Mouse (Mus musculus): ENCODE data around the gene Cadps. TPM values are rescaled to one million over a fixed set of nuclear protein-coding genes. Genes with fewer than 3 reads are reported as not detected.

The Cadps gene
- polyA plus RNA-seq, 1 experiment from 2014 or later = 2.3 TPM

DNA sequence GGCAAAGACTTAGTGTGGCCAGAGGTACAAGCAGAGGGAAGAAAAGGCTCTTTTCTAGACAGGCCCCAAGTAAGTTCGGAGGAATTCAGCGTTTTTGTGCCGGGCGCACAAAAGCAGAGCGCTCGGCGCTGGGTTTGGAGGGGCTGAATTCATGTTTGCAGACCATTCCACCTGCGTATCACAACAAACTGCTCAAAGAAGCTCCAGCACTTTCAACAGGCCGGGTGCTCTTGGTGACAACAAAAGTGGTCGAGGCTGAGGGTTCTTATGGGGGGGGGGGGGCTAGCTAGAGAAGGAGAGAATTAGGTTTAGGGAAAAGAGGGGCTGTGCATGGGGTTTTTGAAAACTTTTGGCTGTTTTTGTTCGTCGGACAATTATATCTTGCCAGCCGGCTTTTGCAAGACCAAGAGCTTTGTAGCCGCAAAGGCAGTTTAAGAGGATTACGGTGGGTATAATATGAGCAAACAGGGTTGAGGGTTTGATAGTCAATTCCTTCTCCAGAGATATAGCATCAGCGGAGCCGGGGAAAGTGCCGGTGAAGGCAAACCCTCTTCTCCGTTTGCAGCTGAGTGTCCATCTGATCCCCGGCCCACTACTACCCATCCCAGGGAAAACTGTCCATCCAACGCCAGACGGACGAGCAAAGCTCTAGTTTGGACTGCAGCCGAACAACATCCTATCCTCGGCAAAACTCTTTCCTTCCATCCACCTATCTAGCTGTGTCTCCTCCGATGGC, 475.8 kb downstream of the Cadps start:
- no peak for ATAC-seq (ENCODE audit: insufficient read depth, low FRiP score)
- peaks cover 94% of the 10 kb centered on the region for H3K27me3 ChIP-seq (ENCODE audit: control insufficient read depth, insufficient read depth, low read length)

DNA sequence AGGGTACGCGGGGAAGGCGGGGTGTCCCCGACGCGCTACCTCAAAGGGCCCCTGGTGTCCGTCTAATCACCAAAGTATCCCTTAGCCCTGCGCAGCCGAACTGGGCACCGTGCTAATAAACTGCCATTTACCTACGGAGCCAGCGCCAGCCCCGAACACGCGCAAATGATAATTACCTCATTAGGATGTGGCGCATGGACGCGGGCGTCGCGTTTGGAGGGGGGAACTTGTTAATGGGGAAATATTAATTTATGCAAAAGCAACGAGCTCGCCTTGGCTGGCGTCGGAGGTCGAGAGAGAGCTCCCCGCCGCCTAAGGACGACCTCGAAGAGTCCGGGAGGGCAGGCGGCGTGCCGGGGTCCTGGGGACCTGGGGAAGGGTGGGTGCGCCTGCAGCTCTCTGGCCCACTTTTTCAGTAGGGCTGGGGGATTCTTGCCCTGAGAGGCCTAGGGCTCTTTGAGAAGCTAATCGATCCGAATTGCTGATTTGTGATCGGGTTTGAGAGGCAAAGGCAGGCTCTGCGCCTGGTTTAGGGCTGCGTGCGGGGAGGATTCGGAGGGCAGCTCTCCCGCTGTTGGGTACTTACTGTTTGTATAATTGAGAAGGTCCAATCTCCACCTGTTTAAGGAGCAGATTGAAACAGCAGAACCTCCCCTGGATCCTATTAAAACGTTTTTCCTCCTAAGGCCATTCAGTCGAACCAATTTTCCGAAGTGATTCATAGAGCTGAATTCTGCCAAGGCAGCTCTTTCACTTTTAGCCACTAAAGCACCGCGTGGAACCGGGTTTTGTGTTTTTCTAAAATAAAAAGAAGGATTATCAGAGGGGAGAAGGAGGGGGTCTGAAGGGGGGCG, 476.6 kb downstream of the Cadps start:
- no peak overlapping the region for H3K9ac ChIP-seq (ENCODE audit: low read length)
- peaks cover 96% of the 10 kb centered on the region for H3K27me3 ChIP-seq (ENCODE audit: control insufficient read depth, insufficient read depth, low read length)
- peak overlapping the region; percentile 31 for H3K4me3 ChIP-seq (replicated peaks; ENCODE audit: low read length)
- H3K4me1 ChIP-seq (ENCODE audit: control insufficient read depth, insufficient read depth, low read length) = peaks cover 10% of the 10 kb centered on the region
- under 1% methylated on average over 50 of the region's 50 CpGs for WGBS
- H3K27ac ChIP-seq (ENCODE audit: low read length) = no peak overlapping the region
- no peaks in the 10 kb centered on the region for H3K36me3 ChIP-seq (ENCODE audit: control insufficient read depth, insufficient read depth, low read length)
- no peak for ATAC-seq (ENCODE audit: insufficient read depth, low FRiP score)
- peak overlapping the region; percentile 42 for H3K4me2 ChIP-seq (ENCODE audit: low read depth, low read length)
- H3K9me3 ChIP-seq (replicated peaks; ENCODE audit: control insufficient read depth, low read length) = no peaks in the 10 kb centered on the region; the same call in 1 of the 2 replicates

More for the DNA sequence above, 475.8 kb downstream of the Cadps start:
- WGBS = 3% methylated on average over 26 of the region's 26 CpGs
- Histone ChIP-seq H3K4me3 (replicated peaks; ENCODE audit: low read length) (peak overlapping the region; percentile 31), H3K4me1 (ENCODE audit: control insufficient read depth, insufficient read depth, low read length) (peaks cover 8% of the 10 kb centered on the region), H3K36me3 (ENCODE audit: control insufficient read depth, insufficient read depth, low read length) (no peaks in the 10 kb centered on the region), H3K27ac (ENCODE audit: low read length) (no peak overlapping the region), H3K9me3 (replicated peaks; ENCODE audit: control insufficient read depth, low read length) (no peaks in the 10 kb centered on the region; the same call in 1 of the 2 replicates), H3K9ac (ENCODE audit: low read length) (no peak overlapping the region), H3K4me2 (ENCODE audit: low read depth, low read length) (peak overlapping the region; percentile 42)

DNA sequence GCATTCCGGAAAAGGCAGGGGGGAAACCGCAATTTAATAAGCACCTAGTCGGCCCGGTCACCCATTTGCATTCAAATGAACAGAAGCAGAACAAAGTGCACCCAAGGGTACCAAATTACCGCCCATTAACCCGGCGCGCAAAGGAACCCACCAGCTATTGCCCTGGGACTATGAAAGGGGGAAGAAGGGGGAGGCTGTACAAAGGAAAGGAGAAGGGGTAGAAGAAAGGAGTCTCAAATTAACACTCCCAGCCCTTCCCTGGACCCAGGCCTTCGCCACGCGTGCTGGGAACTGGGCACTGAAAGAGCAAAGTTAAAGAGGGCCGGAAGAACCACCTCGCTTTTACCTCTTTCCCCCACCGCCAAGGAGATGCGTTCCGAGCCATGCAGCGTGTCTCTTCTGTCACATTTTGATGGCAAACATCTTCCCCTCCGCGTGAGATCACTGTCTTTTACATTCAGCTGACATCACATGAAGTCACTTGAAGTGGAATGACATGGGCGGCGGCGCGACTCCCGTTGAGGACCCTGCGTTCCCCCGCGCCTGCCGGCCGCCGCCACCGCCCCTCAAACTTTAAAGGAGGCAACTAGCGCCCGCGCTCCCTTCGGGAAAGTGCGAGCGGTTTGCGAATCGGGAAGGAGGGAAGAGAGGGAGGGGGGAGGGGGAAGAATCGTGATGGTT, 477.5 kb downstream of the Cadps start:
- WGBS = 1% methylated on average over 40 of the region's 40 CpGs
- no peaks in the 10 kb centered on the region for H3K36me3 ChIP-seq (ENCODE audit: control insufficient read depth, insufficient read depth, low read length)
- ATAC-seq (ENCODE audit: insufficient read depth, low FRiP score) = no peak
- H3K4me1 ChIP-seq (ENCODE audit: control insufficient read depth, insufficient read depth, low read length) = peaks cover 13% of the 10 kb centered on the region
- no peaks in the 10 kb centered on the region; the same call in 1 of the 2 replicates for H3K9me3 ChIP-seq (replicated peaks; ENCODE audit: control insufficient read depth, low read length)
- no peak overlapping the region for H3K9ac ChIP-seq (ENCODE audit: low read length)
- no peak overlapping the region for H3K27ac ChIP-seq (ENCODE audit: low read length)
- H3K4me3 ChIP-seq (replicated peaks; ENCODE audit: low read length) = peak overlapping the region; percentile 21
- peak overlapping the region; percentile 38; the same call in 1 of the 2 replicates for H3K4me2 ChIP-seq (ENCODE audit: low read depth, low read length)
- peaks cover 97% of the 10 kb centered on the region for H3K27me3 ChIP-seq (ENCODE audit: control insufficient read depth, insufficient read depth, low read length)

DNA sequence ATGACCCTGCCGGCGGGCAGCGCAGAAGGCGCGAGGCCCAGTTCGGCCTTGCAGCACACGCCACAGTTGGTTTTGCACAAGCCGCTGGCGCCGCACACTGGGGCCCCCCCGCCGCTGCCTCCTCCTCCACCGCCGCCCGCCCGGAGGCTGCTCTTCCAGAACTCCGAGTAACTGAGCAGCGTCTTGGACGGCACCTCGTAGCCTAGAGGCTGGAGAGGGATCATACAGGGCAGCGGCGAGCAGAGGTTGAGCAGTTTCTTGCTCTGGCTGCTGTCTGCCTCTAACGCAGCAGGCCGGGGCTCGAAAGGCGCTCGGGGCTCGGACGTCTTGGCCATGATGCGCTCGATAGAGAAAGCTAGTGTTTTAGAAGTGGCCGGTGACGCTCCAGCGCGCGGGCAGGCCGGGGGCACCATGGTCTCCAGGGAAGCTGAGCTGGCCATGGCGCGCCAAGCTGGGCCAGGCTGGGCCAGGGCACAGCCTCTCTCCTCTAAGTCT, 478.1 kb downstream of the Cadps start:
- Histone ChIP-seq H3K27me3 (ENCODE audit: control insufficient read depth, insufficient read depth, low read length) (peaks cover 97% of the 10 kb centered on the region), H3K27ac (ENCODE audit: low read length) (no peak overlapping the region), H3K4me1 (ENCODE audit: control insufficient read depth, insufficient read depth, low read length) (peaks cover 13% of the 10 kb centered on the region), H3K36me3 (ENCODE audit: control insufficient read depth, insufficient read depth, low read length) (no peaks in the 10 kb centered on the region), H3K9ac (ENCODE audit: low read length) (no peak overlapping the region), H3K4me3 (replicated peaks; ENCODE audit: low read length) (peak overlapping the region; percentile 21), H3K4me2 (ENCODE audit: low read depth, low read length) (peak overlapping the region; percentile 38), H3K9me3 (replicated peaks; ENCODE audit: control insufficient read depth, low read length) (no peaks in the 10 kb centered on the region; the same call in 1 of the 2 replicates)
- ATAC-seq (ENCODE audit: insufficient read depth, low FRiP score) = no peak
- WGBS = 1% methylated on average over 37 of the region's 39 CpGs

DNA sequence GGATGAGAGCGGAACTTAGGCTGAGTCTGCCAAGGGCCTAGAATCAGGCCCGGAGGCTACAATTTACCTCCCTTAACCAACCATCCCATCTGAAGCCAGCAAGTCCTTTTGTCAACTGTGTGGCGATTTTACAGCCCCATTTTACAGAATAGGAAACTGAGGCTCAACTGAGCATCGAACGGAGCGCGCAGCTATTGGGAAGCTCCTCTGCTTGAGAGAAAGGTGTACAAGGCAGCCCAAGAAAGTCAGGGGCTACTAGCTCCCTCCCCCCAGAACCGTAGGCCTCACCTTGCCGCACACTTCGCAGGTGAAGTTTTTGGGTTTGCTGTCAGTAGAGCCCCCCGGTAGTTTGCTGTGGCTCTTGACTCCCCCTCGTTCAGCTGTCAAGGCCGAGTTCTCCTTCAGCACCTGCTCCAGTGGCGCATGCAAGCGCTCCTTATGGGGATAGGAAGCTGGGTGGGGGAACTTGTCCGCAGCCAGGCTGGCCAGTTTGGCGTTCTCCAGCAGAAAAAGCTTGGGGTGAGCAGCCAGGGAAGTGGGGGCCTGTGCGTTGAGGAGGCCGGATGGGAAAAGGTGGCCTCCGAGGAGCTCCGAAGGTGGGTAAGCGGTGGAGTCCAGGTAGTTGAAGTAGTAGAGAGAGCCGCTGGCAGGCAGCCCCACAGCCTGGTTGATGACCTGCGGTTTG, 478.7 kb downstream of the Cadps start:
- no peak overlapping the region for H3K27ac ChIP-seq (ENCODE audit: low read length)
- no peaks in the 10 kb centered on the region for H3K36me3 ChIP-seq (ENCODE audit: control insufficient read depth, insufficient read depth, low read length)
- no peak overlapping the region for H3K9ac ChIP-seq (ENCODE audit: low read length)
- peaks cover 97% of the 10 kb centered on the region for H3K27me3 ChIP-seq (ENCODE audit: control insufficient read depth, insufficient read depth, low read length)
- no peak for ATAC-seq (ENCODE audit: insufficient read depth, low FRiP score)
- peaks cover 13% of the 10 kb centered on the region for H3K4me1 ChIP-seq (ENCODE audit: control insufficient read depth, insufficient read depth, low read length)
- WGBS = 5% methylated on average over 24 of the region's 24 CpGs
- H3K4me2 ChIP-seq (ENCODE audit: low read depth, low read length) = no peak overlapping the region; the same call in 1 of the 2 replicates
- H3K4me3 ChIP-seq (replicated peaks; ENCODE audit: low read length) = peak overlapping the region; percentile 21
- no peaks in the 10 kb centered on the region; the same call in 1 of the 2 replicates for H3K9me3 ChIP-seq (replicated peaks; ENCODE audit: control insufficient read depth, low read length)

DNA sequence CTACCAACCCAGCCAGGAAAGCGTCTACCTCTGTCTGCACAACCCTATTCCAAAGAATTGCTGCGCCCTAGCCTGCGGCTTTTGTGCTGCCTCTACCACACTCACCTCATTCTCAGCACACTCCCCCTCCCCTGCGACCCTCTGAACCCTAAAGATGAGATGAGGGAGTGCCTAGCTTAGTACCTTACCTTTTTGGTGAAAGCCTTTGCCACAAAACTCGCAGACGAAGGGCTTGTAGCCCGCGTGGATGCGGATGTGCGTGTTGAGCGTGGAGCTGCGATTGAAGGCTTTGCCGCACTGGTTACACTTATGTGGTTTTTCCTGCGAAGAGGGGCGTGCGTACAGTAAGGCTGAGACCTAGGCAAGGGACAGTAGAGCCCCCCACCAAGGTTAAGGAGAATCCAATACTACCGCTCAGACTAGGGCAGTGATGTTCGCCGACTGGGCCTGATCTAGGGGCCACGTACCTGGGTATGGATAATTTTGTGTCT, 479.4 kb downstream of the Cadps start:
- Histone ChIP-seq H3K4me3 (replicated peaks; ENCODE audit: low read length) (no peak overlapping the region), H3K4me1 (ENCODE audit: control insufficient read depth, insufficient read depth, low read length) (peaks cover 13% of the 10 kb centered on the region), H3K4me2 (ENCODE audit: low read depth, low read length) (no peak overlapping the region), H3K9ac (ENCODE audit: low read length) (no peak overlapping the region), H3K9me3 (replicated peaks; ENCODE audit: control insufficient read depth, low read length) (no peaks in the 10 kb centered on the region; the same call in 1 of the 2 replicates), H3K27ac (ENCODE audit: low read length) (no peak overlapping the region), H3K36me3 (ENCODE audit: control insufficient read depth, insufficient read depth, low read length) (no peaks in the 10 kb centered on the region), H3K27me3 (ENCODE audit: control insufficient read depth, insufficient read depth, low read length) (peaks cover 94% of the 10 kb centered on the region)
- WGBS = 5% methylated on average over 20 of the region's 20 CpGs
- ATAC-seq (ENCODE audit: insufficient read depth, low FRiP score) = no peak

DNA sequence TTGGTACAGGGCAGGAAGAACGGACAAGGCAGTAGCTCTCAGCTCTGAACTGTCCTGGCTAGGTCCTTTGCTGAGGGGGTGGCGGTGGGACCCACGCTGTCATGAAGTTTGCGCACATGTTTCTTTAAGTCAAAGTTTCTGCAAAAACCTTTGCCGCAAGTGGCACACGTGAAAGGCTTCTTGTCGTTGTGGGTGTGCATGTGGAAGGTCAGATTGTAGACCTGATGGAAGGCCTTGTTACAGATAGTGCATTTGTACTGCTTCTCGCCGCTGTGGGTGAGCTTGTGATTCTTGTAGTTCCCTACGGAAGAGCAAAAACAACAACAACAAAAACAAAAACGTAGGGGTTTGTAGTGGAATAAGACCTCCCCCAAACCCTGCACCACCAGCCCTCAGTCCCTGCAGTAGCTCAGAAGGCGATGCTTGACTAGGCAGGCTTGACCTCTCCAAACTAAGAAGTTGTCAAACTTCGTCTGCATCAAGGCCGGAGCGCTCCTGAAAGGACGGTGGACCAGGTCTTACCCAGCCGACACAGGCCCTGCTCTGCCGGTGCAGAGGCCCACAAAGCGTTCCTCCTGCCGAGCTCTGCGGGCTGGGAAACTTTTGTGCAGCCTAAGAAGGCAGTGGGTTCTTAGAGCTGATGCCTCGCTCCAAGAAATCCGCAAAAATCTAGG, 480.3 kb downstream of the Cadps start:
- no peaks in the 10 kb centered on the region; the same call in 1 of the 2 replicates for H3K9me3 ChIP-seq (replicated peaks; ENCODE audit: control insufficient read depth, low read length)
- no peak overlapping the region for H3K4me3 ChIP-seq (replicated peaks; ENCODE audit: low read length)
- H3K27me3 ChIP-seq (ENCODE audit: control insufficient read depth, insufficient read depth, low read length) = peaks cover 95% of the 10 kb centered on the region
- no peak overlapping the region for H3K9ac ChIP-seq (ENCODE audit: low read length)
- no peak overlapping the region for H3K27ac ChIP-seq (ENCODE audit: low read length)
- no peaks in the 10 kb centered on the region for H3K36me3 ChIP-seq (ENCODE audit: control insufficient read depth, insufficient read depth, low read length)
- no peak overlapping the region for H3K4me2 ChIP-seq (ENCODE audit: low read depth, low read length)
- peaks cover 13% of the 10 kb centered on the region for H3K4me1 ChIP-seq (ENCODE audit: control insufficient read depth, insufficient read depth, low read length)
- WGBS = 6% methylated on average over 23 of the region's 23 CpGs
- no peak for ATAC-seq (ENCODE audit: insufficient read depth, low FRiP score)
